Mouse (Mus musculus): Measurements from ENCODE around the gene Nfix. TPM values are rescaled to one million over a fixed set of nuclear protein-coding genes. Genes with fewer than 3 reads are reported as not detected.

The Nfix gene
- polyA plus RNA-seq, 1 experiment from 2014 or later = 413 TPM

DNA sequence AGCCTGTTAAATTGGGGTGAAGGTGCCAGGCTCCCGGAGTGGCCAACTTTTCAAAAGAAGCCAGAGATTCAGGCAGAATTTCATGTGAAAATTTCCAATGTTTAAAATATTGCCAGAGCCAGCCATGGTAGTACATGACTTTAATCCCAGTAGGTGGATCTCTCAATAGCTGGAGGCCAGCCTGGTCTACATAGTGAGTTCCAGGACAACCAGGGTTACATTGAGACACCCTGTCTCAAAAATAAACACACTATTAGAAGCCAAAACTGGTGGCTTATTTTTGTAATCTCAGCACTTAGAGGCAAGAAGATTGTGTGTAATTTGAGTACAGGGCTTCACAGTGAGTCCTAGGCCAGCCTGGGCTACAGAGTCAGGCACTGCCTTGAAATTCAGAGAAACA is 90.2 kb downstream of the Nfix start:
- peak overlapping the region; percentile 94 for H3K27ac ChIP-seq (replicated peaks)
- H3K36me3 ChIP-seq = no peaks in the 10 kb centered on the region
- no peaks in the 10 kb centered on the region for H3K9me3 ChIP-seq
- WGBS = 82% methylated on average over 1 of the region's 1 CpGs
- peaks cover 5% of the 10 kb centered on the region; the same call in 1 of the 2 replicates for H3K27me3 ChIP-seq
- ATAC-seq (replicated peaks) = no peak
- peaks cover 89% of the 10 kb centered on the region for H3K4me1 ChIP-seq
- H3K4me2 ChIP-seq (replicated peaks) = no peak overlapping the region
- H3K9ac ChIP-seq (replicated peaks) = no peak overlapping the region; the same call in 1 of the 2 replicates
- H3K4me3 ChIP-seq = no peak overlapping the region

- Histone ChIP-seq H3K4me1 (peaks cover 89% of the 10 kb centered on the region), H3K9ac (replicated peaks) (peak overlapping the region; percentile 33), H3K27me3 (peaks cover 5% of the 10 kb centered on the region; the same call in 1 of the 2 replicates)
These were observed 91.2 kb downstream of the Nfix start for GRCm38 (mm10) chr8:84708774-84709475.

DNA sequence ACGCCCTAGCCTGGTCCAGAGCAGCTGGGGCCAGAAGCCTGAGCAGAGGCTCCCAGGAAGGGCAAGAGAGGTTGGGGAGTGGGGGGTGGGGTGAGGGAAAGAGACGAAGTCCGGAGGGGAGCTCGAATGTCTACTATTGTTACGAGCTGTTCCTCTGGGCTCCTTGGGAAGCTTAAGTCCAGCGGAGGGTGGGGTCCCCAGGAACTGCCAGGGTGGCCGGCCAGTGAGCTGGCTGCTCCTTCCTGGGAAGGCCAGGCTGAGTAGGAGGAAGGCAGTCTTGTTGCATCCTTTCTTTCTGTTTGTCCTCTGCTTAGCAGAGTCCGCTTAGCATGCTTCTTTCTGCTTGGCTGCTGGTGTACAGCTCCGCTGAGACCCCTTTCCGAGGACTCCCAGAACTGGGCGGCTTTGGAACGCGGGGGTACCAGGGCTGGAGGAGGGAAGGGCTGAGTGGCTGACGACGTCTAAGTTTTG is 92.0 kb downstream of the Nfix start:
- H3K4me3 ChIP-seq = peak overlapping the region; percentile 29
- ATAC-seq (replicated peaks) = no peak
- 7% methylated on average over 15 of the region's 15 CpGs for WGBS
- H3K27me3 ChIP-seq = peaks cover 11% of the 10 kb centered on the region
- H3K4me2 ChIP-seq (replicated peaks) = peak overlapping the region; percentile 38
- H3K4me1 ChIP-seq = peaks cover 81% of the 10 kb centered on the region
- peak overlapping the region; percentile 48 for H3K9ac ChIP-seq (replicated peaks)
- no peaks in the 10 kb centered on the region for H3K9me3 ChIP-seq
- H3K27ac ChIP-seq (replicated peaks) = peak overlapping the region; percentile 94
- H3K36me3 ChIP-seq = no peaks in the 10 kb centered on the region

More at GRCm38 (mm10) chr8:84708774-84709475, 91.2 kb downstream of the Nfix start:
- ATAC-seq (replicated peaks) = peak; percentile 78
- H3K27ac ChIP-seq (replicated peaks) = peak overlapping the region; percentile 94
- no peaks in the 10 kb centered on the region for H3K9me3 ChIP-seq
- H3K36me3 ChIP-seq = no peaks in the 10 kb centered on the region
- 0 out of 2 replicates have a peak overlapping the region, but pooled peaks have one; percentile 1 for H3K4me3 ChIP-seq
- 5% methylated on average over 12 of the region's 12 CpGs for WGBS
- 0 out of 2 replicates have a peak overlapping the region, but pooled peaks have one; percentile 16 for H3K4me2 ChIP-seq (replicated peaks)

GRCm38 (mm10) chr8:84707267-84707883 is 92.8 kb downstream of the Nfix start:
- Histone ChIP-seq H3K36me3 (no peaks in the 10 kb centered on the region), H3K27ac (replicated peaks) (peak overlapping the region; percentile 94), H3K27me3 (peaks cover 18% of the 10 kb centered on the region), H3K4me2 (replicated peaks) (peak overlapping the region; percentile 38), H3K4me3 (peak overlapping the region; percentile 29), H3K4me1 (peaks cover 76% of the 10 kb centered on the region), H3K9me3 (no peaks in the 10 kb centered on the region), H3K9ac (replicated peaks) (peak overlapping the region; percentile 48)
- ATAC-seq (replicated peaks) = no peak
- WGBS = 12% methylated on average over 22 of the region's 22 CpGs

- Histone ChIP-seq H3K4me3 (peak overlapping the region; percentile 29), H3K4me1 (peaks cover 73% of the 10 kb centered on the region), H3K9me3 (no peaks in the 10 kb centered on the region), H3K27ac (replicated peaks) (peak overlapping the region; percentile 94), H3K36me3 (no peaks in the 10 kb centered on the region), H3K4me2 (replicated peaks) (peak overlapping the region; percentile 38), H3K9ac (replicated peaks) (peak overlapping the region; percentile 48), H3K27me3 (peaks cover 20% of the 10 kb centered on the region)
- no peak for ATAC-seq (replicated peaks)
- 7% methylated on average over 45 of the region's 45 CpGs for WGBS
These were observed 93.4 kb downstream of the Nfix start for GRCm38 (mm10) chr8:84706610-84707266.

DNA sequence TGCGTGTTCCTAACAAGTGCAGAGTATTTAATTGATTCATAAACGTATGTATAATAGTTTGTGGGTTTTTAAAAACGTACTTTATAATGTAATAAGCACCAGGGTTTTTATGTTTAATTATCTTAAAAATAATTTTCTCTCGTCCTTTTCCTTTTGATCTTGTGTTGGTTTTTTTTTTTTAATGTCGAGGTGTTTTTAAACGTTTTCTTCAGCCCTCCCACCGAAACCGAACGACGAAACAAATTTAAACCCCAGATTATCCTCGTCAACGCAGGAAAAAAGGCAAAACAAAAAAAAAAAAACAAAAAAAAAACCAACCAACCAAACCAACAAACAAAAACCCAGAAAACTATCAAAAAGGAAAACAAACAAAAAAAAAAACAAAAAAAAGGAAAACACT is 94.2 kb downstream of the Nfix start:
- H3K4me3 ChIP-seq = peak overlapping the region; percentile 29
- peaks cover 69% of the 10 kb centered on the region for H3K4me1 ChIP-seq
- peaks cover 20% of the 10 kb centered on the region for H3K27me3 ChIP-seq
- 3% methylated on average over 12 of the region's 12 CpGs for whole genome bisulfite sequencing
- H3K27ac ChIP-seq (replicated peaks) = peak overlapping the region; percentile 94
- H3K36me3 ChIP-seq = no peaks in the 10 kb centered on the region
- no peak for ATAC-seq (replicated peaks)
- no peaks in the 10 kb centered on the region for H3K9me3 ChIP-seq
- H3K4me2 ChIP-seq (replicated peaks) = peak overlapping the region; percentile 49
- H3K9ac ChIP-seq (replicated peaks) = peak overlapping the region; percentile 54

- WGBS = 1% methylated on average over 51 of the region's 61 CpGs
These were observed 95.0 kb downstream of the Nfix start for GRCm38 (mm10) chr8:84704867-84705831.

DNA sequence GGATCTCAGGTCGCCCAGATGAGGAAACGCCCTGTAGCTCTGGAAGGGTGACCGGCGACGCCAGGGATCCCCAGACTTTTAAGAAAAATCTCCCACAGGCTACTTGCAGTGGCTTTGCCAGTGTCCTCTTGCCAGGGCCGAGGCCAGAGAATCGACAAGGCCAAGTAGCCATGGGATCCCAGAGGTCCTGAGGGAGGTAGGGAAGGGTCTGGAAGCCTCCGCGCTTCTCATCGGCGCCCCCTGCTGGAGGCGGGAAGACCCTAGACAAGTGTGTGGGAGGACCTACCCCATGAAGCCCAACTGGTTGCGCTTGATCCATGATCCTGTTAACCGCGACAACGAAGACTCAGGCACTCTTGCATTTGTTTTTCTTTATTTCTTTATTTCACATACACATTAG is 95.8 kb downstream of the Nfix start:
- peak overlapping the region; percentile 54; the same call in 1 of the 2 replicates for H3K9ac ChIP-seq (replicated peaks)
- H3K36me3 ChIP-seq = peaks cover under 1% of the 10 kb centered on the region; the same call in 1 of the 2 replicates
- peaks cover 20% of the 10 kb centered on the region for H3K27me3 ChIP-seq
- ATAC-seq (replicated peaks) = no peak; the same call in 1 of the 2 replicates
- H3K9me3 ChIP-seq = no peaks in the 10 kb centered on the region
- H3K4me3 ChIP-seq = peak overlapping the region; percentile 28; the same call in 1 of the 2 replicates
- 5% methylated on average over 16 of the region's 16 CpGs for WGBS
- peaks cover 58% of the 10 kb centered on the region for H3K4me1 ChIP-seq
- peak overlapping the region; percentile 94 for H3K27ac ChIP-seq (replicated peaks)
- H3K4me2 ChIP-seq (replicated peaks) = peak overlapping the region; percentile 49

More at GRCm38 (mm10) chr8:84704867-84705831, 95.0 kb downstream of the Nfix start:
- Histone ChIP-seq H3K4me2 (replicated peaks) (peak overlapping the region; percentile 49), H3K4me3 (peak overlapping the region; percentile 28), H3K9ac (replicated peaks) (peak overlapping the region; percentile 54), H3K9me3 (no peaks in the 10 kb centered on the region), H3K36me3 (no peaks in the 10 kb centered on the region), H3K27me3 (peaks cover 20% of the 10 kb centered on the region), H3K27ac (replicated peaks) (peak overlapping the region; percentile 94), H3K4me1 (peaks cover 63% of the 10 kb centered on the region)
- no peak for ATAC-seq (replicated peaks)

GRCm38 (mm10) chr8:84703466-84704249 is 96.5 kb downstream of the Nfix start:
- H3K9me3 ChIP-seq = no peaks in the 10 kb centered on the region
- H3K36me3 ChIP-seq = peaks cover 4% of the 10 kb centered on the region; the same call in 1 of the 2 replicates
- ATAC-seq (replicated peaks) = no peak
- peaks cover 52% of the 10 kb centered on the region for H3K4me1 ChIP-seq
- WGBS = 14% methylated on average over 38 of the region's 38 CpGs
- peak overlapping the region; percentile 49 for H3K4me2 ChIP-seq (replicated peaks)
- H3K4me3 ChIP-seq = peak overlapping the region; percentile 28; the same call in 1 of the 2 replicates
- peak overlapping the region; percentile 54; the same call in 1 of the 2 replicates for H3K9ac ChIP-seq (replicated peaks)
- peaks cover 20% of the 10 kb centered on the region for H3K27me3 ChIP-seq
- H3K27ac ChIP-seq (replicated peaks) = peak overlapping the region; percentile 94

DNA sequence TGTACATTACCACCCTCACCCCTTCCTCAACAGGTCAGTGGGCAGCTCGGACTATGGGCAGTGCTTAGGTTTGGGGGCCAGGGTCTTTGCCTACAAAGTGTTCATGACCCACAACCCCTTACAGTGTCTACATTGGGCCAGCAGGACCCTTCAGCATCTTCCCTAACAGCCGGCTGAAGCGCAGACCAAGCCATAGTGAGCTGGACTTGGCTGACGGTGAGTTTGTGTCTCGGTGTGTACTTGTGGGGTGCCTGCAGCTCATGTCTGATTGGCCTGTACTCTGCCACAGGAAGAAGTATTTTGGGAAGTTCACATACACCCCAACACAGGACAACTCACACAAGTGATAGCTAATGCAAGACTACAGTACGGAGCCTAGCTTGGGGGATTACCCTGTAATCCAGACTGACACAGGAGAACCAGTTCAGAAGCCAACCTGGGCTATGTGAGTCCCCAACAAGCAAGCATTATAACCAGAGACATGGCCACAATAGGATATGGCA is 97.1 kb downstream of the Nfix start:
- Histone ChIP-seq H3K4me3 (no peak overlapping the region), H3K9ac (replicated peaks) (no peak overlapping the region), H3K4me1 (peaks cover 46% of the 10 kb centered on the region), H3K9me3 (no peaks in the 10 kb centered on the region), H3K4me2 (replicated peaks) (no peak overlapping the region), H3K36me3 (peaks cover 11% of the 10 kb centered on the region; the same call in 1 of the 2 replicates), H3K27ac (replicated peaks) (peak overlapping the region; percentile 94), H3K27me3 (peaks cover 20% of the 10 kb centered on the region)
- no peak for ATAC-seq (replicated peaks)
- WGBS = 74% methylated on average over 6 of the region's 6 CpGs
